Mouse (Mus musculus) neural tube, embryonic 12.5 days (tissue): Measurements from ENCODE around the gene Cmah. TPM values are rescaled to one million over a fixed set of nuclear protein-coding genes. Genes with fewer than 3 reads are reported as not detected.
A peak's percentile ranks its signal among the peaks of the same experiment; 100 is the strongest.
"Not testable (repeated sequence)": the region's sequence is repeated elsewhere in the genome, so short reads cannot be mapped to it uniquely, and the experiment has no call there.

Source experiments
- ATAC-seq: fragments of 200-750 bp; cut with Nextera tagmentation; 2 replicates; pipeline ENCODE4 v1.8.0; 2017; ENCODE audit warnings: low read depth, mild to moderate bottlenecking, moderate TSS enrichment, moderate library complexity; ENCODE audit not compliant: low FRiP score
- H3K27ac ChIP-seq: fragments of 300-500 bp; sonication (generic); 2 replicates; pipeline ENCODE4 v1.5.1; 2016
- H3K27me3 ChIP-seq: fragments of 300-500 bp; sonication (generic); replicated peaks from 2 replicates; pipeline ENCODE4 v1.6.1; 2016; ENCODE audit warnings: mild to moderate bottlenecking
- H3K36me3 ChIP-seq: fragments of 300-500 bp; sonication (generic); 2 replicates; pipeline ENCODE4 v1.6.1; 2016; ENCODE audit warnings: mild to moderate bottlenecking
- H3K4me1 ChIP-seq: fragments of 300-500 bp; sonication (generic); 2 replicates; pipeline ENCODE4 v1.6.1; 2016
- H3K4me2 ChIP-seq: fragments of 300-500 bp; sonication (generic); replicated peaks from 2 replicates; pipeline ENCODE4 v1.6.1; 2016; ENCODE audit warnings: mild to moderate bottlenecking
- H3K4me3 ChIP-seq: fragments of 300-500 bp; sonication (generic); 2 replicates; pipeline ENCODE4 v1.5.1; 2016
- H3K9ac ChIP-seq: fragments of 300-500 bp; sonication (generic); 2 replicates; pipeline ENCODE4 v1.6.1; 2016; ENCODE audit warnings: mild to moderate bottlenecking
- H3K9me3 ChIP-seq: fragments of 300-500 bp; sonication (generic); 2 replicates; pipeline ENCODE4 v1.6.1; 2016; ENCODE audit warnings: mild to moderate bottlenecking
- WGBS: fragments of 180-500 bp; shearing (Covaris S2); methylation state at CpG from one replicate; pipeline ENCODE4 v1.1.7; 2016; 5-methylcytosine and 5-hydroxymethylcytosine counted together
- polyA plus RNA-seq: library from polyadenylated mRNA; unstranded; fragments of >200 nt; fragmentation: Nextera tagmentation; extraction: Ambion mirVana; gene quantifications from 2 replicates; pipeline ENCODE4 v1.2.1, GENCODE M21; 2016

The Cmah gene
- polyA plus RNA-seq, 1 experiment from 2014 or later, result 0.27 TPM

- Histone ChIP-seq H3K9ac (no peak overlapping the region), H3K27ac (no peak overlapping the region), H3K27me3 (no peaks in the 10 kb centered on the region), H3K9me3 (no peaks in the 10 kb centered on the region), H3K4me1 (no peaks in the 10 kb centered on the region), H3K4me3 (no peak overlapping the region), H3K4me2 (no peak overlapping the region), H3K36me3 (no peaks in the 10 kb centered on the region)
- 80% methylated on average over 3 of the region's 3 CpGs for WGBS
- no peak for ATAC-seq
Observed at GRCm38 (mm10) chr13:24398488-24398887, 71.3 kb downstream of the Cmah start.

GRCm38 (mm10) chr13:24401821-24402220 is 74.6 kb downstream of the Cmah start:
- not testable (repeated sequence) for H3K27me3 ChIP-seq, ATAC-seq
- 33% methylated on average over 11 of the region's 11 CpGs for WGBS

GRCm38 (mm10) chr13:24403054-24403453 is 75.8 kb downstream of the Cmah start:
- Histone ChIP-seq H3K9ac (no peak overlapping the region), H3K4me1 (no peaks in the 10 kb centered on the region), H3K4me3 (no peak overlapping the region), H3K36me3 (no peaks in the 10 kb centered on the region), H3K9me3 (no peaks in the 10 kb centered on the region), H3K27ac (no peak overlapping the region), H3K27me3 (no peaks in the 10 kb centered on the region), H3K4me2 (no peak overlapping the region)
- ATAC-seq, result no peak

More at GRCm38 (mm10) chr13:24401821-24402220, 74.6 kb downstream of the Cmah start:
- H3K9me3 ChIP-seq, H3K27ac ChIP-seq, H3K9ac ChIP-seq, H3K4me1 ChIP-seq, H3K36me3 ChIP-seq, H3K4me3 ChIP-seq: not testable (repeated sequence)
- peak overlapping the region; percentile 33 for H3K4me2 ChIP-seq

- H3K9ac ChIP-seq, result no peak overlapping the region
- ATAC-seq, result no peak
- H3K4me1 ChIP-seq, result no peaks in the 10 kb centered on the region
- no peak overlapping the region for H3K4me2 ChIP-seq
- 78% methylated on average over 2 of the region's 2 CpGs for WGBS
- no peaks in the 10 kb centered on the region for H3K36me3 ChIP-seq
- no peak overlapping the region for H3K4me3 ChIP-seq
- no peak overlapping the region for H3K27ac ChIP-seq
- no peaks in the 10 kb centered on the region for H3K9me3 ChIP-seq
- H3K27me3 ChIP-seq, result no peaks in the 10 kb centered on the region
Observed at GRCm38 (mm10) chr13:24406847-24407246, 79.6 kb downstream of the Cmah start.

GRCm38 (mm10) chr13:24414635-24415206 is 87.5 kb downstream of the Cmah start:
- no peaks in the 10 kb centered on the region for H3K36me3 ChIP-seq
- H3K9ac ChIP-seq, result no peak overlapping the region
- H3K27me3 ChIP-seq, result no peaks in the 10 kb centered on the region
- no peaks in the 10 kb centered on the region for H3K4me1 ChIP-seq
- H3K4me2 ChIP-seq, result no peak overlapping the region
- H3K4me3 ChIP-seq, result no peak overlapping the region
- H3K9me3 ChIP-seq, result no peaks in the 10 kb centered on the region
- H3K27ac ChIP-seq, result no peak overlapping the region
- ATAC-seq, result no peak
- WGBS, result 62% methylated on average over 4 of the region's 4 CpGs

- Histone ChIP-seq H3K9ac (no peak overlapping the region), H3K4me2 (no peak overlapping the region), H3K36me3 (no peaks in the 10 kb centered on the region), H3K4me1 (no peaks in the 10 kb centered on the region), H3K4me3 (no peak overlapping the region), H3K27ac (no peak overlapping the region), H3K9me3 (no peaks in the 10 kb centered on the region), H3K27me3 (no peaks in the 10 kb centered on the region)
- WGBS, result 77% methylated on average over 13 of the region's 13 CpGs
- no peak for ATAC-seq
Observed at GRCm38 (mm10) chr13:24415506-24416206, 88.5 kb downstream of the Cmah start.

GRCm38 (mm10) chr13:24416409-24416808 is 89.2 kb downstream of the Cmah start:
- H3K27ac ChIP-seq, result no peak overlapping the region
- no peak for ATAC-seq
- 44% methylated on average over 4 of the region's 4 CpGs for WGBS

GRCm38 (mm10) chr13:24418024-24418423 is 90.8 kb downstream of the Cmah start:
- H3K9ac ChIP-seq, result no peak overlapping the region
- H3K27me3 ChIP-seq, result no peaks in the 10 kb centered on the region
- H3K27ac ChIP-seq, result no peak overlapping the region
- H3K9me3 ChIP-seq, result no peaks in the 10 kb centered on the region
- 83% methylated on average over 1 of the region's 1 CpGs for WGBS
- no peak for ATAC-seq
- no peak overlapping the region for H3K4me3 ChIP-seq
- H3K4me2 ChIP-seq, result no peak overlapping the region
- no peaks in the 10 kb centered on the region for H3K36me3 ChIP-seq
- no peaks in the 10 kb centered on the region for H3K4me1 ChIP-seq

More at GRCm38 (mm10) chr13:24416409-24416808, 89.2 kb downstream of the Cmah start:
- Histone ChIP-seq H3K4me1 (no peaks in the 10 kb centered on the region), H3K4me3 (no peak overlapping the region), H3K9me3 (no peaks in the 10 kb centered on the region), H3K9ac (no peak overlapping the region), H3K4me2 (no peak overlapping the region), H3K27me3 (no peaks in the 10 kb centered on the region), H3K36me3 (no peaks in the 10 kb centered on the region)

- Histone ChIP-seq H3K27me3 (no peaks in the 10 kb centered on the region), H3K4me2 (no peak overlapping the region), H3K4me1 (no peaks in the 10 kb centered on the region), H3K9ac (no peak overlapping the region), H3K9me3 (no peaks in the 10 kb centered on the region), H3K4me3 (no peak overlapping the region), H3K27ac (no peak overlapping the region), H3K36me3 (no peaks in the 10 kb centered on the region)
- WGBS, result 87% methylated on average over 4 of the region's 4 CpGs
- ATAC-seq, result no peak
Observed at GRCm38 (mm10) chr13:24418814-24419213, 91.6 kb downstream of the Cmah start.

GRCm38 (mm10) chr13:24419560-24420250 is 92.5 kb downstream of the Cmah start:
- 88% methylated on average over 13 of the region's 13 CpGs for WGBS
- Histone ChIP-seq H3K9me3 (no peaks in the 10 kb centered on the region), H3K36me3 (no peaks in the 10 kb centered on the region), H3K4me3 (no peak overlapping the region), H3K27me3 (no peaks in the 10 kb centered on the region), H3K9ac (no peak overlapping the region), H3K27ac (no peak overlapping the region), H3K4me1 (no peaks in the 10 kb centered on the region), H3K4me2 (no peak overlapping the region)
- no peak for ATAC-seq

- no peak overlapping the region for H3K4me3 ChIP-seq
- no peak for ATAC-seq
- no peak overlapping the region for H3K4me2 ChIP-seq
- no peaks in the 10 kb centered on the region for H3K4me1 ChIP-seq
- 62% methylated on average over 3 of the region's 3 CpGs for WGBS
- no peak overlapping the region for H3K9ac ChIP-seq
- no peaks in the 10 kb centered on the region for H3K36me3 ChIP-seq
- H3K27ac ChIP-seq, result no peak overlapping the region
- no peaks in the 10 kb centered on the region for H3K27me3 ChIP-seq
- H3K9me3 ChIP-seq, result no peaks in the 10 kb centered on the region
Observed at GRCm38 (mm10) chr13:24421987-24422386, 94.8 kb downstream of the Cmah start.

- no peak overlapping the region for H3K4me2 ChIP-seq
- H3K4me1 ChIP-seq, result no peaks in the 10 kb centered on the region
- WGBS, result 83% methylated on average over 5 of the region's 5 CpGs
- ATAC-seq, result no peak
- no peaks in the 10 kb centered on the region for H3K27me3 ChIP-seq
- H3K9ac ChIP-seq, result no peak overlapping the region
- H3K36me3 ChIP-seq, result no peaks in the 10 kb centered on the region
- no peak overlapping the region for H3K4me3 ChIP-seq
- H3K27ac ChIP-seq, result no peak overlapping the region
- H3K9me3 ChIP-seq, result no peaks in the 10 kb centered on the region
Observed at GRCm38 (mm10) chr13:24430215-24430614, 103.0 kb downstream of the Cmah start.
